Mouse (Mus musculus) liver, embryonic 14.5 days (tissue): ENCODE data around the gene Ankle1. TPM values are rescaled to one million over a fixed set of nuclear protein-coding genes. Genes with fewer than 3 reads are reported as not detected.
A peak's percentile ranks its signal among the peaks of the same experiment; 100 is the strongest.

Source experiments
- ATAC-seq: fragments of 200-750 bp; cut with Nextera tagmentation; 2 replicates; pipeline ENCODE4 v1.8.0; 2017; ENCODE audit warnings: moderate number of reproducible peaks, mild to moderate bottlenecking, moderate library complexity; ENCODE audit not compliant: insufficient read depth
- DNase-seq, 3 experiments: peaks; one replicate each; pipeline ENCODE4 v3.0.0-alpha.2; 2012 to 2013; ENCODE audit warnings: low read depth in 3 of 3, low spot score in 3 of 3
- H3K27ac ChIP-seq: fragments of 300-500 bp; sonication (generic); 2 replicates; pipeline ENCODE4 v1.5.1; 2014; ENCODE audit warnings: moderate library complexity, mild to moderate bottlenecking, control low read depth, inconsistent platforms
- H3K27me3 ChIP-seq: fragments of 300-500 bp; sonication (generic); 2 replicates; pipeline ENCODE4 v1.6.1; 2014; ENCODE audit warnings: mild to moderate bottlenecking, low read length, moderate library complexity; ENCODE audit not compliant: control insufficient read depth, insufficient read depth
- H3K36me3 ChIP-seq: fragments of 300-500 bp; sonication (generic); replicated peaks from 2 replicates; pipeline ENCODE4 v1.6.1; 2014; ENCODE audit warnings: low read depth; ENCODE audit not compliant: control insufficient read depth, insufficient read depth
- H3K4me1 ChIP-seq, 2 experiments: fragments of 200-500 bp in 1 of 2; fragments of 300-500 bp in 1 of 2; sonication (generic) in 1 of 2; replicated peaks; 2 replicates each; pipeline ENCODE4 v1.6.1; 2012 to 2014; ENCODE audit warnings: antibody characterized with exemption in 1 of 2, inconsistent platforms in 1 of 2, low read length in 1 of 2; ENCODE audit not compliant: control insufficient read depth in 2 of 2, insufficient read depth in 2 of 2
- H3K4me2 ChIP-seq: fragments of 300-500 bp; sonication (generic); 2 replicates; pipeline ENCODE4 v1.6.1; 2014; ENCODE audit warnings: low read depth, mild to moderate bottlenecking, control low read depth, moderate library complexity
- H3K4me3 ChIP-seq, 2 experiments: fragments of 200-500 bp in 1 of 2; fragments of 300-500 bp in 1 of 2; sonication (generic) in 1 of 2; 2 replicates each; pipeline ENCODE4 v1.5.1; 2012 to 2014; ENCODE audit warnings: low read depth in 2 of 2, low read length in 2 of 2, mild to moderate bottlenecking in 2 of 2, control low read depth in 1 of 2, inconsistent platforms in 1 of 2, moderate library complexity in 1 of 2; ENCODE audit not compliant: insufficient read depth in 1 of 2
- H3K9ac ChIP-seq: fragments of 300-500 bp; sonication (generic); replicated peaks from 2 replicates; pipeline ENCODE4 v1.6.1; 2014; ENCODE audit warnings: mild to moderate bottlenecking, control low read depth, moderate library complexity
- H3K9me3 ChIP-seq: fragments of 300-500 bp; sonication (generic); 2 replicates; pipeline ENCODE4 v1.6.1; 2016; ENCODE audit warnings: low read length, mixed read lengths; ENCODE audit not compliant: control insufficient read depth
- CTCF ChIP-seq: IDR thresholded peaks from 2 replicates; pipeline ENCODE4 v1.5.1; 2016; ENCODE audit warnings: antibody characterized with exemption, low read depth, control low read depth
- EP300 ChIP-seq: IDR thresholded peaks from 2 replicates; pipeline ENCODE4 v1.6.1; 2016; ENCODE audit warnings: antibody characterized with exemption, low read depth
- whole genome bisulfite sequencing: fragments of 180-500 bp; shearing (Covaris S2); extraction: QIAGEN DNeasy Blood & Tissue Kit; methylation state at CpG from one replicate; pipeline ENCODE4 v1.1.7; 2014; ENCODE audit not compliant: insufficient replicate concordance; 5-methylcytosine and 5-hydroxymethylcytosine counted together
- polyA plus RNA-seq, 2 experiments: library from polyadenylated mRNA; depleted of rRNA in 1 of 2; stranded (reverse) in 1 of 2; unstranded in 1 of 2; fragments of >200 nt; fragmentation: Nextera tagmentation in 1 of 2; extraction: Ambion mirVana in 1 of 2; gene quantifications; 2 replicates each; pipeline versions ENCODE4 v1.2.1 to v1.2.3; 2012 to 2014

Gene Ankle1
- polyA plus RNA-seq, 2 experiments = 17.8 to 58.0 TPM

- Histone ChIP-seq H3K4me2 (peak overlapping the region; percentile 96), H3K27ac (no peak overlapping the region; the same call in 1 of the 2 replicates), H3K27me3 (no peaks in the 10 kb centered on the region), H3K4me1 (peaks cover 22 to 23% of the 10 kb centered on the region in 2 experiments), H3K9me3 (no peaks in the 10 kb centered on the region), H3K36me3 (peaks cover 2% of the 10 kb centered on the region), H3K9ac (no peak overlapping the region), H3K4me3 (peak overlapping the region in 1 of 2 experiments; percentile 84; a peak in 1 of 4 replicates)
- ATAC-seq (no peak), DNase-seq (no peak)
- TF ChIP-seq CTCF = no peak
These were observed 37.4 kb upstream of the Ankle1 start for GRCm38 (mm10) chr8:71368366-71368765.

- no peak overlapping the region for H3K27ac ChIP-seq
- no peaks in the 10 kb centered on the region for H3K27me3 ChIP-seq
- H3K9ac ChIP-seq = no peak overlapping the region
- H3K36me3 ChIP-seq = peaks cover 2% of the 10 kb centered on the region
- no peak for DNase-seq
- TF ChIP-seq EP300 (no peak), CTCF (no peak)
- no peak for ATAC-seq
- H3K9me3 ChIP-seq = no peaks in the 10 kb centered on the region
- H3K4me2 ChIP-seq = 0 out of 2 replicates have a peak overlapping the region, but pooled peaks have one; percentile 1
- no peak overlapping the region for H3K4me3 ChIP-seq
- 82% methylated on average over 10 of the region's 10 CpGs for WGBS
- peaks cover 22 to 23% of the 10 kb centered on the region in 2 experiments for H3K4me1 ChIP-seq
These were observed 36.6 kb upstream of the Ankle1 start for GRCm38 (mm10) chr8:71369040-71369718.

GRCm38 (mm10) chr8:71370711-71371235, 35.0 kb upstream of the Ankle1 start:
- Histone ChIP-seq H3K4me3 (peak overlapping the region; percentile 68 to 82), H3K27me3 (no peaks in the 10 kb centered on the region; the same call in 1 of the 2 replicates), H3K4me1 (peaks cover 24 to 28% of the 10 kb centered on the region in 2 experiments), H3K27ac (peak overlapping the region; percentile 79), H3K9ac (peak overlapping the region; percentile 73), H3K36me3 (peaks cover 2% of the 10 kb centered on the region), H3K4me2 (peak overlapping the region; percentile 76), H3K9me3 (no peaks in the 10 kb centered on the region)
- DNase-seq = no peak
- no peak for ATAC-seq
- TF ChIP-seq EP300 (no peak), CTCF (no peak)
- 8% methylated on average over 5 of the region's 5 CpGs for WGBS

GRCm38 (mm10) chr8:71371236-71371848, 34.5 kb upstream of the Ankle1 start, which contains the start of gene Ocel1:
Gene Ocel1, plus strand, starts transcription at chr8:71371298.
- peak within 1 kb of the TSS; percentile 76 for H3K4me2 ChIP-seq
- no peaks in the 10 kb centered on the region for H3K9me3 ChIP-seq
- peaks cover 2% of the 10 kb centered on the region for H3K36me3 ChIP-seq
- ATAC-seq (peak; percentile 86), DNase-seq (peak; percentile 95 to 97 (median 97))
- H3K4me1 ChIP-seq = peaks cover 25 to 29% of the 10 kb centered on the region in 2 experiments
- no peaks in the 10 kb centered on the region; the same call in 1 of the 2 replicates for H3K27me3 ChIP-seq
- under 1% methylated on average over 67 of the region's 68 CpGs for WGBS
- peak within 1 kb of the TSS; percentile 73 for H3K9ac ChIP-seq
- peak within 1 kb of the TSS; percentile 79 for H3K27ac ChIP-seq
- peak within 1 kb of the TSS; percentile 68 to 82 for H3K4me3 ChIP-seq
- TF ChIP-seq CTCF = peak; percentile 92
- TF ChIP-seq EP300 = no peak

- no peaks in the 10 kb centered on the region for H3K9me3 ChIP-seq
- no peak for TF ChIP-seq CTCF
- TF ChIP-seq EP300 = no peak
- no peaks in the 10 kb centered on the region; the same call in 1 of the 2 replicates for H3K27me3 ChIP-seq
- ATAC-seq (no peak), DNase-seq (no peak)
- H3K36me3 ChIP-seq = peaks cover 2% of the 10 kb centered on the region
- no peak overlapping the region for H3K4me3 ChIP-seq
- WGBS = 81% methylated on average over 12 of the region's 12 CpGs
- no peak overlapping the region for H3K4me2 ChIP-seq
- H3K27ac ChIP-seq = no peak overlapping the region
- H3K4me1 ChIP-seq = peaks cover 23 to 28% of the 10 kb centered on the region in 2 experiments
- H3K9ac ChIP-seq = no peak overlapping the region
These were observed 33.4 kb upstream of the Ankle1 start for GRCm38 (mm10) chr8:71372427-71372826.
